ENCODE assay signal across 24 mouse cellular contexts in the genomic region with DNA sequence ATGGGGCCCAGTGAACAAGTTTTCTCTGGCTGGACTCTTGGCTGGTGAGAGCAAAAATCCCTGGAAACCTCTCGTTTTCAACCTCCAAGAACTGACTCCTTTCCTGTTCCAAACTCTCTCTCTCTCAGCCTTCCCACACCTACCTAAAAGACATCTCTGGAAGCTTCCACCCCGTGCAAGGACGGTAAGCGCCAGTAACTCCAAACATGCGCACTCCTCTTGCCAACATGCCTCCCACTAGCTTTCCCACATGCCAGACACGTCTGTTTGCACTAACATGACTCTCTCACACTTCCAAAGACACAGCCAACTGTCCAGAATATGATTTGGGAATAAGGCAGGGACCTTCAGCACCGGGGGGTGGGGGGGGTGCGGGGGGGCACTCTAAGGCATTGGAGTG.
DNase-seq lines count a peak whose midpoint lies in the region; ATAC-seq lines count a peak whose summit lies in the region.
"Had no signal": no experiment of that assay in that cellular context is flagged by ENCODE, and none has a peak within 500 bp of the region (broad histone marks: within the 10 kb centered on the region; RNA-seq: fewer than 3 reads in every experiment).

No protein-coding gene starts in this region.

- DNase-seq in layer of hippocampus, adult 18-20 months (ENCODE audit: low spot score in 2 of 2) = peak; percentile 59 to 75
- no peak for DNase-seq in layer of hippocampus, adult 9-10 months (ENCODE audit: low spot score)
- DNase-seq in right cerebral cortex, adult 2 months (ENCODE audit: low spot score in 2 of 2) = peak; percentile 58 to 61
- no peak for DNase-seq in right cerebral cortex, postnatal 10 days (ENCODE audit: low spot score in 2 of 2)
- DNase-seq in layer of hippocampus, adult 9-11 months = peak; percentile 76
- DNase-seq in cerebellum, adult 11 months = no peak
- DNase-seq: adrenal gland, adult 2 months; adrenal gland, postnatal 36 days; B cell, adult 2 months; cerebellum, adult 8-10 months; cerebellum, postnatal 25 days; gastrocnemius, postnatal 25 days; heart, adult 11 months; kidney, adult 2 months; kidney, postnatal 36 days; liver, embryonic 13.5 days; lung, adult 18-20 months; lung, postnatal 4 days; thymus, postnatal 14 days had no signal

- no peak for ATAC-seq in erythroblast, adult 5-6 weeks (replicated peaks; ENCODE audit: low FRiP score, poor library complexity, severe bottlenecking)
- ATAC-seq: forebrain, embryonic 13.5 days; hindbrain, embryonic 16.5 days; lung, postnatal 0 days; midbrain, embryonic 13.5 days had no signal

Comparison
In these comparisons a context has a peak if more than half of its experiments do, and no peak if none do; other contexts are left out.
1. DNase-seq: peak in layer of hippocampus, adult 18-20 months (2 of 2), right cerebral cortex, adult 2 months (2 of 2) and layer of hippocampus, adult 9-11 months (single experiment); none in layer of hippocampus, adult 9-10 months (single experiment), right cerebral cortex, postnatal 10 days (0 of 2) and cerebellum, adult 11 months (single experiment).